Mouse (Mus musculus) embryonic facial prominence, embryonic 11.5 days (tissue): ENCODE measurements around the gene Fbxo31. TPM values are rescaled to one million over a fixed set of nuclear protein-coding genes. Genes with fewer than 3 reads are reported as not detected.

Experiments
- ATAC-seq: fragments of 200-750 bp; cut with Nextera tagmentation; replicated peaks from 2 replicates; pipeline ENCODE4 v1.8.0; 2017; ENCODE audit warnings: low read depth; ENCODE audit not compliant: insufficient number of reproducible peaks, low FRiP score, low TSS enrichment
- DNase-seq: peaks from one replicate; pipeline ENCODE4 v3.0.0-alpha.2; 2015; ENCODE audit warnings: low spot score
- H3K27ac ChIP-seq: fragments of 300-500 bp; sonication (generic); replicated peaks from 2 replicates; pipeline ENCODE4 v1.5.1; 2014; ENCODE audit warnings: mild to moderate bottlenecking, low read depth, low read length, control low read depth
- H3K27me3 ChIP-seq: fragments of 300-500 bp; sonication (generic); 2 replicates; pipeline ENCODE4 v1.6.1; 2014; ENCODE audit warnings: mild to moderate bottlenecking, low read length, moderate library complexity, mixed read lengths; ENCODE audit not compliant: control insufficient read depth, insufficient read depth
- H3K36me3 ChIP-seq: fragments of 300-500 bp; sonication (generic); replicated peaks from 2 replicates; pipeline ENCODE4 v1.6.1; 2014; ENCODE audit warnings: low read depth, mild to moderate bottlenecking, low read length, moderate library complexity, mixed read lengths; ENCODE audit not compliant: control insufficient read depth, insufficient read depth
- H3K4me1 ChIP-seq: fragments of 300-500 bp; sonication (generic); 2 replicates; pipeline ENCODE4 v1.6.1; 2014; ENCODE audit warnings: low read length, mixed read lengths; ENCODE audit not compliant: control insufficient read depth, insufficient read depth
- H3K4me2 ChIP-seq: fragments of 300-500 bp; sonication (generic); 2 replicates; pipeline ENCODE4 v1.6.1; 2014; ENCODE audit warnings: low read depth, mild to moderate bottlenecking, control low read depth, low read length, moderate library complexity
- H3K4me3 ChIP-seq: fragments of 300-500 bp; sonication (generic); 2 replicates; pipeline ENCODE4 v1.5.1; 2014; ENCODE audit warnings: low read depth, low read length, control low read depth
- H3K9ac ChIP-seq: fragments of 300-500 bp; sonication (generic); replicated peaks from 2 replicates; pipeline ENCODE4 v1.6.1; 2014; ENCODE audit warnings: mild to moderate bottlenecking, control low read depth, low read length
- H3K9me3 ChIP-seq: fragments of 300-500 bp; sonication (generic); replicated peaks from 2 replicates; pipeline ENCODE4 v1.6.1; 2016; ENCODE audit warnings: mild to moderate bottlenecking, low read length, inconsistent platforms, mixed read lengths; ENCODE audit not compliant: control insufficient read depth
- WGBS: fragments of 180-500 bp; shearing (Covaris S2); extraction: QIAGEN DNeasy Blood & Tissue Kit; methylation state at CpG from one replicate; pipeline ENCODE4 v1.1.7; 2014; 5-methylcytosine and 5-hydroxymethylcytosine counted together
- polyA plus RNA-seq: library from polyadenylated mRNA; unstranded; fragments of >200 nt; fragmentation: Nextera tagmentation; extraction: Ambion mirVana; gene quantifications from 2 replicates; pipeline ENCODE4 v1.2.1, GENCODE M21; 2014

The Fbxo31 gene
- polyA plus RNA-seq, 1 experiment from 2014 or later: 12.9 TPM

DNA sequence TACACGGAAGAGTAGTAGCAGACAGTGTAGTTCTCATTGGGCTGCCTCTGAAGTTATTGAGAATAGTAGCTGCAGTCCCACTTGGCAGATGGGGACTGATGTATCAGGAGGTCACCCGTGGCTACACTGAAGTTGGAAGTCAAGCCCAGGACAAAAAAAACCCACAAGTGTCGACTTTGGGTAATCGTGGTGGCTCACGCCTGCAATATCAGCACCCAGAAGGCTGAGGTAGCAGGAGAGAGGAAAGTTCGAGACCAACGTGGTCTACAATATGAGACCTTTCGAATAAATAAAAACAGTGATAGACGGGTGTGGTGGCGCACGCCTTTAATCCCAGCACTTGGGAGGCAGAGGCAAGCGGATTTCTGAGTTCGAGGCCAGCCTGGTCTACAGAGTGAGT, 6.1 kb upstream of the Fbxo31 start:
- no peaks in the 10 kb centered on the region for H3K27me3 ChIP-seq
- 47% methylated on average over 12 of the region's 13 CpGs for WGBS
- ATAC-seq: no peak
- no peak overlapping the region for H3K27ac ChIP-seq
- peak overlapping the region; percentile 51 for H3K4me3 ChIP-seq
- H3K4me1 ChIP-seq: no peaks in the 10 kb centered on the region
- H3K4me2 ChIP-seq: peak overlapping the region; percentile 63
- H3K36me3 ChIP-seq: no peaks in the 10 kb centered on the region
- H3K9me3 ChIP-seq: no peaks in the 10 kb centered on the region
- no peak overlapping the region; the same call in 1 of the 2 replicates for H3K9ac ChIP-seq
- DNase-seq: no peak

DNA sequence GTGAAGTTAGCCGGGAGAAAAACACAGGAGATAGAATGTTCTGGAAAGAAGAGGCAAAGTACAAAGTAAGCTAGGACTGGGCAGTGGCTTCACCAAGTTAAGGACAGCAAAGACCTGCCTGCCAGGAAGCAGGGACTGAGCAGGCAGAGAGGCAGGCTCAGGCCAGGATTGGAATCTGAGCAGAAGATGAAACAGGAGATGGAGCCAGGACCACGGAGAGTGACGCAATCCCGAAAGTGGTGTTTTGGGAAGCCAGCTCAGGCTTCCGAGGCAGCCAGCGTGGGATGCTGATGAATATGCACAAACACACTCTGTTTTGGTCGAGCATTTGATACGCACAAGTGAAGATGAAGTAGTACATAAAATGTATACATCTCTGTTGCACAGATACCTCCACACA, 5.0 kb upstream of the Fbxo31 start:
- Histone ChIP-seq H3K9ac (no peak overlapping the region; the same call in 1 of the 2 replicates), H3K4me2 (no peak overlapping the region), H3K36me3 (no peaks in the 10 kb centered on the region), H3K4me3 (no peak overlapping the region), H3K9me3 (no peaks in the 10 kb centered on the region), H3K4me1 (no peaks in the 10 kb centered on the region), H3K27ac (no peak overlapping the region), H3K27me3 (no peaks in the 10 kb centered on the region)
- WGBS: 49% methylated on average over 8 of the region's 8 CpGs
- ATAC-seq (no peak), DNase-seq (no peak)

DNA sequence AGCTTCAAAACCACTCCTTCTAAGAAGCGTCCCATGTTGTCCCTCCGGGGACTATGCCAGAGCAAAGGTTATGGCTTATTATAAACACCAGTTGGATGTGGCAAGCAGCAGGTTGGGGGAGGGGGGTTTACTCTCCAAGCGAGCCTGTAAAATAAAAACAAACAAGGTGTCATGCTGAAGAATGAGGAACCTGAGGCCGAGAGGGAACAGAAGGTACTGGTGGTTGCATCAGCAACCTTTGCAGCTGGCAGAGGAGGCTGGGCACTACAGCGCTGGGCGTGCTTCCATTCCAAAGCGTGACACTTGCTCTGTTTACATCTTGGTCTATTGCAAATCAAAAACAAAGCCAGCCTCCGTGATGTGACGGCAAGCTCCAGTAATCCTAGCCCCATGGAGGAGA, 1.9 kb upstream of the Fbxo31 start:
- Histone ChIP-seq H3K27ac (no peak overlapping the region), H3K36me3 (no peaks in the 10 kb centered on the region), H3K9ac (no peak overlapping the region), H3K4me2 (no peak overlapping the region), H3K27me3 (no peaks in the 10 kb centered on the region), H3K9me3 (no peaks in the 10 kb centered on the region), H3K4me3 (no peak overlapping the region), H3K4me1 (peaks cover 3% of the 10 kb centered on the region)
- no peak for DNase-seq
- WGBS: 31% methylated on average over 9 of the region's 9 CpGs
- no peak for ATAC-seq

DNA sequence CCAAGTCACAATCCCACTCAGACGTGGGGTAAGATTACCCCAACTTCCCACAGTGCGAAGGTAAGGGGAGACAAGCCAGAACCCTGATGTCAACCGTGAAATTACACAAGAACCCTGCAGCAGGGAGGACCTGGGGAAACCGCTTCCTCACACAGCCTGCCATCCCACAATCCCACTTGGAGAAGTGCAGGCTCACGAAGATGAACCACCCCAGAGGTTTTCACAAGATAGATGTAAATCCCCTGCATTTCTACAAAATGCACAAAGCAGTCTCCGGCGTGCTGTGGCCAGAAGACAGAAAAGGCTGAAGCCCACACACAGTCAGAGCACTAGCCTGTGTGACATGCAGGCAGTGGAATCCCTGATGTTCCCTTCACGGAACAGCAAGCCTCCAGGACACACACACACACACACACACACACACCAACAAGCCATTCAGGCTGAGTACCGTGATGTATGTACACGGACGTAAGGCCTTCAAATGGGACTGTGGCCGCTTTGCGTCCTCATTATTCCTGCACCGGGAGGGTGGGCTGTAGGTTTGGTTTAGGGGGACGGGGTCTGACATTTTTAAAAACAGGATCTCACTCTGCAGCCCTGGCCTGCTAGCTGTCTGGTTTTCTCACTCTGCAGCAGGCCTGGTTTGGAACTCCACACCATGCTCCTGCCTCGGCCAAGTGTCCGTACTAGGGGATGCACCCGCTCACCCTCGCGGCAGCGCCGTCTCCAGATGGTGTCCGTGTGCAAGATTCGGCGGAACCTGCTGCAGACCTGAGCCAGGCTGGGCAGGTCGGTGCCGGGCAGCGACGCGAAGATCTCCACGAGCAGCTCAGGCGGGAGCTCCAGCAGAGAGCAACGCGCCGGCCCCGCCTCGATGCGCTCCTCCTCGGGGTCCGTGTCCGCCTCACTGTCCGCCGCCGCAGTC, 593 bp downstream of the Fbxo31 start:
- ATAC-seq (peak; percentile 71), DNase-seq (peak; percentile 34)
- Histone ChIP-seq H3K4me2 (peak overlapping the region; percentile 82), H3K9me3 (no peaks in the 10 kb centered on the region), H3K9ac (peak overlapping the region; percentile 85), H3K27me3 (no peaks in the 10 kb centered on the region), H3K36me3 (no peaks in the 10 kb centered on the region), H3K27ac (no peak overlapping the region; the same call in 1 of the 2 replicates), H3K4me1 (peaks cover 3% of the 10 kb centered on the region), H3K4me3 (peak overlapping the region; percentile 85)
- WGBS: 2% methylated on average over 44 of the region's 44 CpGs

DNA sequence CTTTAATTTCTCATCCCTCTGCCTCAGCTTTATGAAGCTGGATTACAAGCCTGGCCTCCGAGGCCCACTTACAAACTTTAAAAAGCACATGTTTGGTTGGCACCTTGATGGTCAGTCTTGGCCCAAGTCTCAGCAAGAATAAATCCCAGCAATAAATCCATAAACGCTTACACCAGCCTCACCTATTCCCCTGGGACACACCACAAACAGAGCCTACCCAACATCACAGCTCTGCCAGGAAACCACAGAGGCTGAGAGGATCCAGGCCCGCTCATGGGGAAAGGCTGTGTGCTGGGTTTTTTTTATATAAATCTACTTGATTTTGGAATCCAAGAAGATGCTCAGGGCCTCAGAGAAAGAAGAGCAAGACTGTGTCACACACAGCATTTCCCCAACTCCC, 2.9 kb downstream of the Fbxo31 start:
- ATAC-seq: no peak
- no peak overlapping the region for H3K4me2 ChIP-seq
- peaks cover 3% of the 10 kb centered on the region for H3K4me1 ChIP-seq
- H3K27ac ChIP-seq: no peak overlapping the region
- no peak overlapping the region for H3K4me3 ChIP-seq
- no peaks in the 10 kb centered on the region for H3K9me3 ChIP-seq
- no peak overlapping the region for H3K9ac ChIP-seq
- WGBS: 78% methylated on average over 3 of the region's 3 CpGs
- DNase-seq: no peak
- no peaks in the 10 kb centered on the region for H3K27me3 ChIP-seq
- no peaks in the 10 kb centered on the region for H3K36me3 ChIP-seq

DNA sequence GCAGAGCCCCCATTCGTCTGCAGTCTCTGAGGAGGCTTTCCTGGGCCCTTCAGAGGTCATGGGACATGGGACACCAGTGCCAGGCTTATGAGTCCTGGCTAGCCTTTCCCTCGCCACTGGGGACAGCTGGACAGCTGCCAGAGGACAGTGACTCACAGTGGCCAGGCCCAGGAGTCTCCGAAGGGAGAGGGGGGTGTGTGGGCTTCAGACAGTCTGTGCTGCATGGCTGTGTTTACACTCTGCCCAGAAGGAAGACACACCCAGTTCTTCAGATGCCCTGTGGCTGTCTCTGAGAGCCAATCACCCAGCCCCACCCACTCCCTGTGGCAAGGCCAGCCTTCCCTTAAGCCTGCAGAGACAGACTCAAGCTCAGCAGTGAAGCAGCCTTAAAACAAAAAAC, 5.3 kb downstream of the Fbxo31 start:
- no peak overlapping the region for H3K4me3 ChIP-seq
- 52% methylated on average over 3 of the region's 3 CpGs for WGBS
- peaks cover 3% of the 10 kb centered on the region for H3K4me1 ChIP-seq
- H3K9me3 ChIP-seq: no peaks in the 10 kb centered on the region
- no peaks in the 10 kb centered on the region for H3K27me3 ChIP-seq
- no peak overlapping the region for H3K9ac ChIP-seq
- H3K27ac ChIP-seq: no peak overlapping the region
- H3K4me2 ChIP-seq: no peak overlapping the region
- DNase-seq (no peak), ATAC-seq (0 out of 2 replicates have a peak, but pooled peaks have one; percentile 29)
- H3K36me3 ChIP-seq: no peaks in the 10 kb centered on the region

DNA sequence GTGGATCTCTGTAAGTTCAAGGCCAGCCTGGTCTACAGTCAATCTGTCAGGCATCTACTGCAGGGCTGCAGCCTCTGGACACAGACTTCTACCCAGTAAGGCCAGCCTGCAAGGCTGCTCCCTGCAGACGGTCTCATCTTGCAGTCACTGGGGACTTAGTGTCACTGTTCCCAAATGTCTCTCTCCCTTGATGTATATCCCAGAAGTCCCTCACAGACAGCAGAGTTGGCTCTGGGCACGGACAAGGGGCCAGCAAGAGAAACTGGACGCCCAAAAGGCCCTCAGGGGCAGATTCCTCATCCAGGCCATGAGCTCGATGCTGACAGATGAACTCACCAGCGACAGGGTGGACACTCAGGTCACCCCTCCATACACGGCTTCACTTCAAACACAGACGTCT, 6.5 kb downstream of the Fbxo31 start:
- no peaks in the 10 kb centered on the region for H3K9me3 ChIP-seq
- ATAC-seq (no peak), DNase-seq (no peak)
- H3K4me3 ChIP-seq: no peak overlapping the region
- no peaks in the 10 kb centered on the region for H3K27me3 ChIP-seq
- peaks cover 2% of the 10 kb centered on the region for H3K4me1 ChIP-seq
- no peak overlapping the region for H3K4me2 ChIP-seq
- H3K27ac ChIP-seq: no peak overlapping the region
- no peaks in the 10 kb centered on the region for H3K36me3 ChIP-seq
- no peak overlapping the region for H3K9ac ChIP-seq
- 68% methylated on average over 7 of the region's 7 CpGs for WGBS

DNA sequence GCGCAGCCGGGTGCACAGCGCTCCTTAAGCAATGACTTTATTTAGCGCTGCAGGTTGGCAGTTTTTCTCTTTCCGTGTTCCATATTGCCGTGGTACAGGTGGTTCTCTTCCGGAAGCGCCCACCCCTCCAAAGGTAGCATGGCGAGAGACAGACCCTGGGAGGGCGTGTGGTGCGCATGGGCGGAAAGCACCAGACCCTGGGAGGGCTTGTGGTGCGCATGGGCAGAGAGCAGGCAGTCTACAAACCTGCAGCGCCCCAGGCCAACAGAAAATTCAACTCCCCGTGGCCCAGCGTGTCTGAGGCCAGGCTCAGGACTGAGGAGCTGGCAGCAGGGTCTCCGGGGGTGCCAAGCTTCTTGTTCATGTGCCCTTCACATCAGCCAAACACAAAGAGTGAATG, 7.8 kb downstream of the Fbxo31 start:
- 80% methylated on average over 17 of the region's 17 CpGs for WGBS
- H3K9me3 ChIP-seq: no peaks in the 10 kb centered on the region
- no peak overlapping the region for H3K4me2 ChIP-seq
- no peaks in the 10 kb centered on the region for H3K36me3 ChIP-seq
- DNase-seq: no peak
- no peaks in the 10 kb centered on the region for H3K4me1 ChIP-seq
- no peak overlapping the region for H3K4me3 ChIP-seq
- no peak overlapping the region for H3K9ac ChIP-seq
- H3K27me3 ChIP-seq: no peaks in the 10 kb centered on the region
- no peak for ATAC-seq
- H3K27ac ChIP-seq: no peak overlapping the region
